8 mouse cellular contexts compared by ENCODE assay signal in genomic region chr11:54862621-54863520, GRCm38 (mm10). TPM values are rescaled to one million over a fixed set of nuclear protein-coding genes. Genes with fewer than 3 reads are reported as not detected.
DNase-seq lines count a peak whose midpoint lies in the region; ATAC-seq and TF ChIP-seq lines count a peak whose summit lies in the region.

No protein-coding gene starts in this region.

- H3K27me3 ChIP-seq in forebrain, embryonic 10.5 days (ENCODE audit: poor library complexity, severe bottlenecking), result no peaks in the 10 kb centered on the region
- no peaks in the 10 kb centered on the region for H3K27me3 ChIP-seq in forebrain, embryonic 13.5 days
- H3K27me3 ChIP-seq in thymus, adult 2 months (ENCODE audit: control insufficient read depth, insufficient read depth, low read length), result no peaks in the 10 kb centered on the region
- no peaks in the 10 kb centered on the region for H3K27me3 ChIP-seq in lung, embryonic 14.5 days (ENCODE audit: insufficient read depth, low read length)
- no peaks in the 10 kb centered on the region for H3K27me3 ChIP-seq in stomach, postnatal 0 days (ENCODE audit: control insufficient read depth, insufficient read depth, low read length)

- 0 out of 2 replicates have a peak, but pooled peaks cover 1% of the 10 kb centered on the region for H3K36me3 ChIP-seq in forebrain, embryonic 10.5 days (replicated peaks)
- no peaks in the 10 kb centered on the region for H3K36me3 ChIP-seq in forebrain, embryonic 13.5 days (ENCODE audit: poor library complexity, severe bottlenecking)
- no peaks in the 10 kb centered on the region for H3K36me3 ChIP-seq in thymus, adult 2 months (ENCODE audit: control insufficient read depth, insufficient read depth, low read length)
- H3K36me3 ChIP-seq in lung, embryonic 14.5 days (ENCODE audit: insufficient read depth), result no peaks in the 10 kb centered on the region
- H3K36me3 ChIP-seq in stomach, postnatal 0 days (ENCODE audit: control insufficient read depth, insufficient read depth, low read length), result no peaks in the 10 kb centered on the region

- no peak for TF ChIP-seq EP300 in stomach, postnatal 0 days (optimal IDR thresholded peaks at IDR 0.05)

- no peak overlapping the region for H3K9ac ChIP-seq in forebrain, embryonic 13.5 days
- H3K9ac ChIP-seq in lung, embryonic 14.5 days, result no peak overlapping the region
- no peak overlapping the region for H3K9ac ChIP-seq in stomach, postnatal 0 days (ENCODE audit: low read length)

- no peak overlapping the region; the same call in 1 of the 2 replicates for H3K4me3 ChIP-seq in forebrain, embryonic 10.5 days
- H3K4me3 ChIP-seq in forebrain, embryonic 13.5 days, result no peak overlapping the region
- no peak overlapping the region for H3K4me3 ChIP-seq in thymus, adult 2 months (ENCODE audit: control insufficient read depth, insufficient read depth, low read length)
- no peak overlapping the region for H3K4me3 ChIP-seq in lung, embryonic 14.5 days (ENCODE audit: low read depth, low read length)
- no peak overlapping the region for H3K4me3 ChIP-seq in stomach, postnatal 0 days (ENCODE audit: low read depth, low read length)

- H3K4me1 ChIP-seq in forebrain, embryonic 10.5 days, result peaks cover 46% of the 10 kb centered on the region
- peaks cover 25% of the 10 kb centered on the region for H3K4me1 ChIP-seq in forebrain, embryonic 13.5 days
- peaks cover 6% of the 10 kb centered on the region for H3K4me1 ChIP-seq in thymus, adult 2 months (replicated peaks; ENCODE audit: control insufficient read depth, insufficient read depth, low read length)
- 0 out of 2 replicates have a peak, but pooled peaks cover 5% of the 10 kb centered on the region for H3K4me1 ChIP-seq in lung, embryonic 14.5 days (ENCODE audit: insufficient read depth)
- H3K4me1 ChIP-seq in stomach, postnatal 0 days (replicated peaks; ENCODE audit: control insufficient read depth, insufficient read depth), result 0 out of 2 replicates have a peak, but pooled peaks cover 2% of the 10 kb centered on the region

- ATAC-seq in forebrain, embryonic 13.5 days, result no peak
- no peak for ATAC-seq in lung, embryonic 14.5 days (ENCODE audit: insufficient read depth)
- ATAC-seq in stomach, postnatal 0 days (ENCODE audit: low FRiP score, low TSS enrichment), result no peak

- H3K9me3 ChIP-seq in forebrain, embryonic 10.5 days, result no peaks in the 10 kb centered on the region
- H3K9me3 ChIP-seq in forebrain, embryonic 13.5 days (replicated peaks), result no peaks in the 10 kb centered on the region
- H3K9me3 ChIP-seq in lung, embryonic 14.5 days (ENCODE audit: low read depth, low read length), result no peaks in the 10 kb centered on the region
- no peaks in the 10 kb centered on the region for H3K9me3 ChIP-seq in stomach, postnatal 0 days (ENCODE audit: control insufficient read depth, low read length)

- 46% methylated on average over 10 of the region's 10 CpGs for WGBS in forebrain, embryonic 10.5 days
- WGBS in forebrain, embryonic 13.5 days, result 46% methylated on average over 10 of the region's 10 CpGs
- 49% methylated on average over 10 of the region's 10 CpGs for WGBS in thymus, adult 2 months
- 41% methylated on average over 10 of the region's 10 CpGs for WGBS in lung, embryonic 14.5 days
- 39% methylated on average over 10 of the region's 10 CpGs for WGBS in stomach, postnatal 0 days

- no peak for TF ChIP-seq POLR2A in thymus, adult 2 months (IDR thresholded peaks at IDR 0.05; ENCODE audit: control insufficient read depth, extremely low read depth, insufficient read depth, low read length, poor library complexity)

- no peak overlapping the region; the same call in 1 of the 2 replicates for H3K27ac ChIP-seq in forebrain, embryonic 10.5 days
- no peak overlapping the region; the same call in 1 of the 2 replicates for H3K27ac ChIP-seq in forebrain, embryonic 13.5 days
- no peak overlapping the region for H3K27ac ChIP-seq in thymus, adult 2 months (ENCODE audit: control insufficient read depth, insufficient read depth, low read length)
- H3K27ac ChIP-seq in lung, embryonic 14.5 days (ENCODE audit: low read depth), result no peak overlapping the region
- no peak overlapping the region for H3K27ac ChIP-seq in stomach, postnatal 0 days (replicated peaks)

- no peak for TF ChIP-seq CTCF in thymus, adult 2 months (IDR thresholded peaks at IDR 0.05; ENCODE audit: borderline replicate concordance, control insufficient read depth, extremely low read depth, insufficient read depth, low read length, poor library complexity)
- peak; percentile 80 for TF ChIP-seq CTCF in lung, embryonic 14.5 days (IDR thresholded peaks at IDR 0.05; ENCODE audit: low read depth)
- peak; percentile 87 for TF ChIP-seq CTCF in stomach, postnatal 0 days (IDR thresholded peaks at IDR 0.05; ENCODE audit: low read depth)

- peak; percentile 38 for DNase-seq in forebrain, embryonic 10.5 days (ENCODE audit: extremely low spot score, low spot score)
- peak; percentile 63 for DNase-seq in thymus, adult 2 months
- DNase-seq in thymus, adult 18-20 months, result no peak
- peak; percentile 69 for DNase-seq in embryo, embryonic 9.5 days (ENCODE audit: extremely low spot score)
- peak; percentile 68 for DNase-seq in kidney, postnatal 14 days
- peak; percentile 83 for DNase-seq in lung, embryonic 14.5 days
- DNase-seq in stomach, postnatal 0 days (ENCODE audit: low spot score), result peak; percentile 55

- H3K4me2 ChIP-seq in forebrain, embryonic 13.5 days, result no peak overlapping the region
- no peak overlapping the region for H3K4me2 ChIP-seq in lung, embryonic 14.5 days
- H3K4me2 ChIP-seq in stomach, postnatal 0 days (replicated peaks; ENCODE audit: low read depth), result no peak overlapping the region

RNA-seq across cellular contexts. Expression of gene Lyrm7, which starts 2.2 kb away (rescaled TPM):
- 4.1 and 8.0 TPM in 2 replicates for polyA plus RNA-seq in forebrain, embryonic 10.5 days (2016; fragmentation: Nextera tagmentation; extraction: Ambion mirVana)
- polyA plus RNA-seq in forebrain, embryonic 13.5 days (2015; fragmentation: Nextera tagmentation; extraction: Ambion mirVana), result 11.6 and 12.5 TPM in 2 replicates
- 2.9 and 3.5 TPM in 2 replicates for polyA plus RNA-seq in thymus, adult 2 months (2012; rRNA removed)
- 7.9 and 8.0 TPM in 2 replicates for polyA plus RNA-seq in lung, embryonic 14.5 days (2014; fragmentation: Nextera tagmentation; extraction: Ambion mirVana)
- 4.5 and 4.8 TPM in 2 replicates for polyA plus RNA-seq in stomach, postnatal 0 days (2015; fragmentation: Nextera tagmentation; extraction: Ambion mirVana)

RNA-seq across cellular contexts. Expression of gene Hint1, which starts 3.3 kb away (rescaled TPM):
- 675 and 687 TPM in 2 replicates for polyA plus RNA-seq in forebrain, embryonic 10.5 days (2016; fragmentation: Nextera tagmentation; extraction: Ambion mirVana)
- 829 and 971 TPM in 2 replicates for polyA plus RNA-seq in forebrain, embryonic 13.5 days (2015; fragmentation: Nextera tagmentation; extraction: Ambion mirVana)
- polyA plus RNA-seq in thymus, adult 2 months (2012; rRNA removed), result 322 and 336 TPM in 2 replicates
- polyA plus RNA-seq in lung, embryonic 14.5 days (2014; fragmentation: Nextera tagmentation; extraction: Ambion mirVana), result 690 and 743 TPM in 2 replicates
- 745 and 824 TPM in 2 replicates for polyA plus RNA-seq in stomach, postnatal 0 days (2015; fragmentation: Nextera tagmentation; extraction: Ambion mirVana)

RNA-seq across cellular contexts. Expression of gene Gpx3, which starts 39.4 kb away (rescaled TPM):
- polyA plus RNA-seq in forebrain, embryonic 10.5 days (2016; fragmentation: Nextera tagmentation; extraction: Ambion mirVana), result 59.5 and 61.2 TPM in 2 replicates
- 17.9 and 20.8 TPM in 2 replicates for polyA plus RNA-seq in forebrain, embryonic 13.5 days (2015; fragmentation: Nextera tagmentation; extraction: Ambion mirVana)
- polyA plus RNA-seq in thymus, adult 2 months (2012; rRNA removed), result 120 and 133 TPM in 2 replicates
- 144 and 164 TPM in 2 replicates for polyA plus RNA-seq in lung, embryonic 14.5 days (2014; fragmentation: Nextera tagmentation; extraction: Ambion mirVana)
- 185 and 206 TPM in 2 replicates for polyA plus RNA-seq in stomach, postnatal 0 days (2015; fragmentation: Nextera tagmentation; extraction: Ambion mirVana)

Comparison
In these comparisons a context has a peak if more than half of its experiments do, and no peak if none do; other contexts are left out.
1. DNase-seq: peak in forebrain, embryonic 10.5 days (single experiment), thymus, adult 2 months (single experiment), embryo, embryonic 9.5 days (single experiment), kidney, postnatal 14 days (single experiment), lung, embryonic 14.5 days (single experiment) and stomach, postnatal 0 days (single experiment); none in thymus, adult 18-20 months (0 of 2).